Mouse (Mus musculus): ENCODE results near the gene Lrch3. TPM values are rescaled to one million over a fixed set of nuclear protein-coding genes. Genes with fewer than 3 reads are reported as not detected.
A peak's percentile ranks its signal among the peaks of the same experiment; 100 is the strongest.
"Not testable (repeated sequence)": the region's sequence is repeated elsewhere in the genome, so short reads cannot be mapped to it uniquely, and the experiment has no call there.

Lrch3 gene
- total and polyA plus RNA-seq, 2 experiments from 2014 or later = 11.2 to 22.8 TPM

GRCm38 (mm10) chr16:33058033-33058432 is 144.1 kb downstream of the Lrch3 start:
- H3K4me2 ChIP-seq (ENCODE audit: low read depth, low read length) = peak overlapping the region; percentile 78
- peaks cover 13% of the 10 kb centered on the region for H3K4me1 ChIP-seq (ENCODE audit: control insufficient read depth, insufficient read depth)
- no peaks in the 10 kb centered on the region for H3K9me3 ChIP-seq (replicated peaks; ENCODE audit: control insufficient read depth, low read length)
- TF ChIP-seq CTCF (IDR thresholded peaks at IDR 0.05; ENCODE audit: low read depth) (no peak), EP300 (IDR thresholded peaks at IDR 0.05; ENCODE audit: low read depth) (no peak)
- no peaks in the 10 kb centered on the region for H3K27me3 ChIP-seq (ENCODE audit: control insufficient read depth, insufficient read depth, low read length)
- ATAC-seq (ENCODE audit: insufficient read depth, low read depth) (no peak), DNase-seq (ENCODE audit: low spot score) (no peak)
- H3K4me3 ChIP-seq (ENCODE audit: low read depth, low read length) = no peak overlapping the region
- H3K36me3 ChIP-seq (replicated peaks; ENCODE audit: control insufficient read depth, insufficient read depth, low read length) = peaks cover 31% of the 10 kb centered on the region
- peak overlapping the region; percentile 38; the same call in 1 of the 2 replicates for H3K9ac ChIP-seq (replicated peaks; ENCODE audit: low read depth, low read length)
- WGBS = 88% methylated on average over 16 of the region's 16 CpGs
- 0 out of 2 replicates have a peak overlapping the region, but pooled peaks have one; percentile 8 for H3K27ac ChIP-seq (ENCODE audit: low read depth)

DNA sequence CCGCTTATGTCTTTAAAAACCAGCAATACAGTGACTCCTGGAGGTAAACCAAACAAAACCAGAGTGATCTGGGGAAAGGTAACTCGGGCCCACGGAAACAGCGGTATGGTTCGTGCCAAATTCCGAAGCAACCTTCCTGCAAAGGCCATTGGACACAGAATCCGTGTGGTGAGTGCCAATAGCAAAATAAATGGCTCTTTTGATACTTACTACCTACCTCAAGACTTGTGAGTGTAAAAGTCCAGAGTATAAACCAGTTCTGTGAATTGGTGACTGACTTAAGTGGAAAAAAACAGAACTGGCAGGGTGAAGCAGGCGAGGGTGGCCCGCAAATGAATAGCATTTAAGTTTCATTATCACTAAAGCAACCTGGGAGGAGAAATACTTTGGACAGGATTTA is 144.8 kb downstream of the Lrch3 start:
- H3K27me3 ChIP-seq (ENCODE audit: control insufficient read depth, insufficient read depth, low read length); H3K9ac ChIP-seq (replicated peaks; ENCODE audit: low read depth, low read length); DNase-seq (ENCODE audit: low spot score); ATAC-seq (ENCODE audit: insufficient read depth, low read depth); H3K27ac ChIP-seq (ENCODE audit: low read depth); H3K9me3 ChIP-seq (replicated peaks; ENCODE audit: control insufficient read depth, low read length); H3K4me2 ChIP-seq (ENCODE audit: low read depth, low read length); H3K4me3 ChIP-seq (ENCODE audit: low read depth, low read length): not testable (repeated sequence)
- peaks cover 13% of the 10 kb centered on the region for H3K4me1 ChIP-seq (ENCODE audit: control insufficient read depth, insufficient read depth)
- 85% methylated on average over 9 of the region's 9 CpGs for WGBS
- peaks cover 31% of the 10 kb centered on the region for H3K36me3 ChIP-seq (replicated peaks; ENCODE audit: control insufficient read depth, insufficient read depth, low read length)

- no peak for ATAC-seq (ENCODE audit: insufficient read depth, low read depth)
- Histone ChIP-seq H3K36me3 (replicated peaks; ENCODE audit: control insufficient read depth, insufficient read depth, low read length) (peaks cover 31% of the 10 kb centered on the region), H3K9me3 (replicated peaks; ENCODE audit: control insufficient read depth, low read length) (no peaks in the 10 kb centered on the region), H3K27me3 (ENCODE audit: control insufficient read depth, insufficient read depth, low read length) (no peaks in the 10 kb centered on the region), H3K27ac (ENCODE audit: low read depth) (no peak overlapping the region), H3K4me3 (ENCODE audit: low read depth, low read length) (no peak overlapping the region), H3K9ac (replicated peaks; ENCODE audit: low read depth, low read length) (no peak overlapping the region), H3K4me1 (ENCODE audit: control insufficient read depth, insufficient read depth) (peaks cover 13% of the 10 kb centered on the region), H3K4me2 (ENCODE audit: low read depth, low read length) (no peak overlapping the region)
- WGBS = 96% methylated on average over 1 of the region's 1 CpGs
- DNase-seq (ENCODE audit: low spot score) = no peak
- TF ChIP-seq CTCF (IDR thresholded peaks at IDR 0.05; ENCODE audit: low read depth) = no peak
- no peak for TF ChIP-seq EP300 (IDR thresholded peaks at IDR 0.05; ENCODE audit: low read depth)
These were observed 145.6 kb downstream of the Lrch3 start for GRCm38 (mm10) chr16:33059471-33059870.

DNA sequence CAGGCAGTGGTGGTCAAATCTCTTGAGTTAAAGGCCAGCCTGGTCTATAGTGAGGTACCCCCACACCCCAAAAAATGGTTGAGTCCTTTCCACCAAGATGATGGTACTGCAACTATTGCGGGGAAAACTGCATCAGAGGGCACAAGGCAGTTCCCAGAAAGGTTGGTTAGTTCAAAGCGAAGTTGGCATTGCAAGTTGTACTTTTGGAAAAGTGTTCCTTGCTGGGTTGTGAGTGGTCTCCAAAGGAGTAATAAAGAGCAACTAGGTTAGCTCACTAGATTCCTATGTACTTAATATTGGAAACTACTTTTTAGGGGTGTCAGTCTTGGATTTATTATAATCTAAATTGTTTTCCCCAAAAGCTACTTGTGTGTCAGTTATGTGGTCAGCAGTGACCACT is 147.0 kb downstream of the Lrch3 start:
- peaks cover 9% of the 10 kb centered on the region for H3K4me1 ChIP-seq (ENCODE audit: control insufficient read depth, insufficient read depth)
- WGBS = 82% methylated on average over 2 of the region's 2 CpGs

DNA sequence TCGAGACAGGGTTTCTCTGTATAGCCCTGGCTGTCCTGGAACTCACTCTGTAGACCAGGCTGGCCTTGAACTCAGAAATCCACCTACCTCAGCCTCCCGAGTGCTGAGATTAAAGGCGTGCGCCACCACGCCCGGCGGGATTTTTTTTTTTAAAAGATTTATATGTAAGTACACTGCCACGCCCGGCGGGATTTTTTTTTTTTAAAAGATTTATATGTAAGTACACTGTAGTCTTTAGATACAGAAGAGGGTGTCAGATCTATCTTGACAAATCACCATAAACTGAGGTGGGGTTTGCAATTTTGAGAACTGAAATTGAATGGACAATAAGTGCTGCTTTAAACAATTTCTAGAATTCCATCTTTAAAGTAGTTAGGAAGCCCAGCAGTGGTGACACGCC is 147.5 kb downstream of the Lrch3 start:
- Histone ChIP-seq H3K4me3 (ENCODE audit: low read depth, low read length) (no peak overlapping the region; the same call in 1 of the 2 replicates), H3K9ac (replicated peaks; ENCODE audit: low read depth, low read length) (no peak overlapping the region), H3K9me3 (replicated peaks; ENCODE audit: control insufficient read depth, low read length) (no peaks in the 10 kb centered on the region), H3K36me3 (replicated peaks; ENCODE audit: control insufficient read depth, insufficient read depth, low read length) (peaks cover 31% of the 10 kb centered on the region), H3K27me3 (ENCODE audit: control insufficient read depth, insufficient read depth, low read length) (no peaks in the 10 kb centered on the region), H3K4me2 (ENCODE audit: low read depth, low read length) (peak overlapping the region; percentile 93), H3K27ac (ENCODE audit: low read depth) (peak overlapping the region; percentile 63), H3K4me1 (ENCODE audit: control insufficient read depth, insufficient read depth) (peaks cover 9% of the 10 kb centered on the region; the same call in 1 of the 2 replicates)
- ATAC-seq (ENCODE audit: insufficient read depth, low read depth) = no peak
- WGBS = 50% methylated on average over 11 of the region's 11 CpGs
- TF ChIP-seq EP300 (IDR thresholded peaks at IDR 0.05; ENCODE audit: low read depth) = no peak
- no peak for TF ChIP-seq CTCF (IDR thresholded peaks at IDR 0.05; ENCODE audit: low read depth)
- DNase-seq (ENCODE audit: low spot score) = no peak

More for the DNA sequence above, 147.0 kb downstream of the Lrch3 start:
- Histone ChIP-seq H3K4me2 (ENCODE audit: low read depth, low read length) (no peak overlapping the region), H3K9me3 (replicated peaks; ENCODE audit: control insufficient read depth, low read length) (no peaks in the 10 kb centered on the region), H3K27ac (ENCODE audit: low read depth) (no peak overlapping the region), H3K27me3 (ENCODE audit: control insufficient read depth, insufficient read depth, low read length) (no peaks in the 10 kb centered on the region), H3K4me3 (ENCODE audit: low read depth, low read length) (no peak overlapping the region), H3K36me3 (replicated peaks; ENCODE audit: control insufficient read depth, insufficient read depth, low read length) (peaks cover 31% of the 10 kb centered on the region), H3K9ac (replicated peaks; ENCODE audit: low read depth, low read length) (no peak overlapping the region)
- DNase-seq (ENCODE audit: low spot score) (no peak), ATAC-seq (ENCODE audit: insufficient read depth, low read depth) (no peak)
- no peak for TF ChIP-seq CTCF (IDR thresholded peaks at IDR 0.05; ENCODE audit: low read depth)

- Histone ChIP-seq H3K4me3 (ENCODE audit: low read depth, low read length) (peak within 1 kb of the TSS; percentile 74), H3K4me2 (ENCODE audit: low read depth, low read length) (peak within 1 kb of the TSS; percentile 93), H3K27me3 (ENCODE audit: control insufficient read depth, insufficient read depth, low read length) (no peaks in the 10 kb centered on the region), H3K9me3 (replicated peaks; ENCODE audit: control insufficient read depth, low read length) (no peaks in the 10 kb centered on the region), H3K27ac (ENCODE audit: low read depth) (peak within 1 kb of the TSS; percentile 63), H3K4me1 (ENCODE audit: control insufficient read depth, insufficient read depth) (peaks cover 9% of the 10 kb centered on the region; the same call in 1 of the 2 replicates), H3K9ac (replicated peaks; ENCODE audit: low read depth, low read length) (peak within 1 kb of the TSS; percentile 58), H3K36me3 (replicated peaks; ENCODE audit: control insufficient read depth, insufficient read depth, low read length) (peaks cover 31% of the 10 kb centered on the region)
- DNase-seq (ENCODE audit: low spot score) (peak; percentile 92), ATAC-seq (ENCODE audit: insufficient read depth, low read depth) (peak; percentile 98)
- TF ChIP-seq EP300 (IDR thresholded peaks at IDR 0.05; ENCODE audit: low read depth) (no peak), CTCF (IDR thresholded peaks at IDR 0.05; ENCODE audit: low read depth) (no peak)
- 2% methylated on average over 48 of the region's 64 CpGs for WGBS
These were observed 148.3 kb downstream of the Lrch3 start, which contains the start of gene Lmln for GRCm38 (mm10) chr16:33062024-33062681. Gene Lmln (plus strand): TSS chr16:33062521.

Data from heart, postnatal 0 days (tissue).